Mouse (Mus musculus) kidney, adult 2 months (tissue): ENCODE results near the gene Zbtb22. TPM values are rescaled to one million over a fixed set of nuclear protein-coding genes. Genes with fewer than 3 reads are reported as not detected.

ENCODE experiments used
- DNase-seq: peaks from one replicate; pipeline ENCODE4 v3.0.0; 2021
- H3K27ac ChIP-seq: fragments of 200-500 bp; 2 replicates; pipeline ENCODE4 v1.5.1; 2012; ENCODE audit warnings: low read depth, low read length, control low read depth, inconsistent platforms; ENCODE audit not compliant: insufficient read depth
- H3K27me3 ChIP-seq: fragments of 200-500 bp; replicated peaks from 2 replicates; pipeline ENCODE4 v1.6.1; 2012; ENCODE audit warnings: mild to moderate bottlenecking, moderate library complexity, low read length, inconsistent platforms; ENCODE audit not compliant: control insufficient read depth, insufficient read depth
- H3K36me3 ChIP-seq: fragments of 200-500 bp; 2 replicates; pipeline ENCODE4 v1.6.1; 2012; ENCODE audit warnings: mild to moderate bottlenecking, moderate library complexity, low read length, inconsistent platforms; ENCODE audit not compliant: control insufficient read depth, insufficient read depth
- H3K4me1 ChIP-seq: fragments of 200-500 bp; 2 replicates; pipeline ENCODE4 v1.6.1; 2011; ENCODE audit warnings: low read length; ENCODE audit not compliant: control insufficient read depth, insufficient read depth
- H3K4me3 ChIP-seq: fragments of 200-500 bp; 2 replicates; pipeline ENCODE4 v1.5.1; 2011; ENCODE audit warnings: mild to moderate bottlenecking, low read depth, low read length, control low read depth; ENCODE audit not compliant: insufficient read depth
- CTCF ChIP-seq: fragments of 200-500 bp; conservative IDR thresholded peaks from 2 replicates; pipeline ENCODE4 v1.5.1; 2011; ENCODE audit warnings: low read depth, mild to moderate bottlenecking, control low read depth, low read length, moderate library complexity, mixed read lengths; ENCODE audit not compliant: insufficient read depth, insufficient read length
- POLR2A ChIP-seq: fragments of 200-500 bp; IDR thresholded peaks from one replicate; pipeline ENCODE4 v1.6.1; 2011; ENCODE audit warnings: low read depth, low read length, control low read depth
- WGBS: fragments of 180-500 bp; shearing (Covaris S2); methylation state at CpG from one replicate; pipeline ENCODE4 v1.1.7; 2018; 5-methylcytosine and 5-hydroxymethylcytosine counted together
- polyA plus RNA-seq: library from polyadenylated mRNA; depleted of rRNA; stranded (reverse); fragments of >200 nt; gene quantifications from 2 replicates; pipeline ENCODE4 v1.2.3, GENCODE M21; 2012

Gene Zbtb22
- polyA plus RNA-seq, 1 experiment = 31.6 TPM

DNA sequence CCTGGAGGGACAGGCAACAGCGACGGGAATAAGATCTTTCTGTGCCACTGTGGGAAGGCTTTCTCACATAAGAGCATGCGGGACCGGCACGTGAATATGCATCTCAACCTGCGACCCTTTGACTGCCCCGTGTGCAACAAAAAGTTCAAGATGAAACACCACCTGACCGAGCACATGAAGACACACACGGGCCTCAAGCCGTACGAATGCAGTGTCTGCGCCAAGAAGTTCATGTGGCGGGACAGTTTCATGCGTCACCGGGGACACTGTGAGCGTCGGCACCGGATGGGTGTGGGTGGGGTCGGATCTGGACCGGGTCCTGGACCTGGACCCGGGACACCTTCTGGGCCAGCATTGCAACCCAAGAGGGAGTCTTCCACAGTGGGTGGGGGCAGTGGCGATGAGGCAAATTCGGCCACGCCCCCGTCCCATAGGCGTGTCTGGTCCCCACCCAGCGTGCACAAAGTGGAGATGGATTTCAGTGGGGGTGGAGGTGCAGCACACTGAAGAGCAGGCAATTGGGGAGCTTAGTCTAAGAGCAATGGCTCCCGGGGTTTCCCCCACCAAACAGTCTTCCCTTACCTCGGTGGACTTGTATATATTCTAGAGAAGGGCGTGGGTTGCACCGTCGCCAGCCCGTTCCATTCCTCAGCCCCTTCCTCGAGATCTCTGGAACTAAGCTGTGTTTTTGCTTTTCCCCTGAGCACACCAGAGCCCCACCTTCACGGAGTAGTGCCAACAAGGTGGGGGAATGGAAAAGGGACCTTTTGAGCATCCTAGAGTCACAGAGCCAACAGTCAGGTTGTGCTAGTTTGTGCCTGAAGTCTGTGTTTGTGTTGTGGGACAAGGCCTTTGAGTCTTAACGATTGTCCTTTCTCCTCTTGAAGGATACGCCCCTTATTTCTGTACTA lies 2.8 kb downstream of the Zbtb22 start:
- WGBS = 59% methylated on average over 37 of the region's 37 CpGs
- Histone ChIP-seq H3K27me3 (no peaks in the 10 kb centered on the region), H3K4me1 (peaks cover 9% of the 10 kb centered on the region; the same call in 1 of the 2 replicates), H3K4me3 (peak overlapping the region; percentile 99), H3K27ac (peak overlapping the region; percentile 92), H3K36me3 (no peaks in the 10 kb centered on the region; the same call in 1 of the 2 replicates)
- no peak for DNase-seq
- no peak for TF ChIP-seq CTCF
- TF ChIP-seq POLR2A = no peak

DNA sequence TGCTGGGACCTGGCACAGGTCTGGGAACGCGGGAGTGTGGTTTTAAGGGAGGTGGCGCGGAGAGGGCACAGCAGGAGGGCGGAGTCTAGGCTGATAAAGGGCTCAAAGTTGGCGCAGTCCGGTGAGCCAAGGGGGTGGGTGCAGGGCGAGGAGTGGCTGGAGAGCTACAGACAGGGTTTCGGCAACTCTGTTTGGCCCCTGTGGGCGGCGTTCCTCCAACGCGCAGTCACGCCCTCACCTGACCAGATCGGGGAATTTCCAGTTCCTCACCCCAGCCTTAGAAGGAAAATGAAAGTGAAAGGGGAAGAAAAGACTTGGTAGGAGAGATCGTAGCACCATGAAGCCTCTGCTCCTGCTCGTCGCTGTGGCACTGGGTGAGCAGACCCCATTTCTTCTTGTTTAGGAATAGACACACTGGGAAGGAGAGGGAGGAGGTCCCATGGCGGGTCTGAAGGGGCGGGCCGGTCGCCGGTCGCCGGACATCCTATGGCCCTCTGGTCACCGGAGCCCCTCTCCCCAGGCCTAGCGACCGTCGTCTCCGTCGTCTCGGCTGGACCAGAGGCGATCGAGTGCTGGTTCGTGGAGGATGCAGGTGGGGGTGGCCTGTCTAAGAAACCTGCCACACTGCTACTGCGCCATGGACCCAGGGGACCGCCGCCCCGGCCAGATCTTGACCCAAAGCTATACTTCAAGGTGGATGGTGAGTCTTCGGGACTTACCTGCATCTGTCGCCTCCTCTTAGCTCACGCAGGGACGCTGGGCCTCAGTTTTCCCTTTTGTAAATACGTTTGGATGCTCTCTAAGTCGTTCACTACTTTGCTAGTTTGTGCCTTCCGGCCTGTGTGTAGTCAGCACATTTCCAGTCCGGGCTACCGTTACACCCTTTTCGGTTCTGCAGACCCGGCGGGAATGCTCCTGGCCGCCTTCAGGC lies 3.9 kb downstream of the Zbtb22 start:
- TF ChIP-seq CTCF = peak; percentile 30
- TF ChIP-seq POLR2A = peak; percentile 31
- under 1% methylated on average over 52 of the region's 52 CpGs for whole genome bisulfite sequencing
- peak overlapping the region; percentile 92 for H3K27ac ChIP-seq
- H3K4me3 ChIP-seq = peak overlapping the region; percentile 99
- H3K27me3 ChIP-seq = no peaks in the 10 kb centered on the region
- peaks cover 9% of the 10 kb centered on the region; the same call in 1 of the 2 replicates for H3K4me1 ChIP-seq
- peak; percentile 92 for DNase-seq
- no peaks in the 10 kb centered on the region for H3K36me3 ChIP-seq

DNA sequence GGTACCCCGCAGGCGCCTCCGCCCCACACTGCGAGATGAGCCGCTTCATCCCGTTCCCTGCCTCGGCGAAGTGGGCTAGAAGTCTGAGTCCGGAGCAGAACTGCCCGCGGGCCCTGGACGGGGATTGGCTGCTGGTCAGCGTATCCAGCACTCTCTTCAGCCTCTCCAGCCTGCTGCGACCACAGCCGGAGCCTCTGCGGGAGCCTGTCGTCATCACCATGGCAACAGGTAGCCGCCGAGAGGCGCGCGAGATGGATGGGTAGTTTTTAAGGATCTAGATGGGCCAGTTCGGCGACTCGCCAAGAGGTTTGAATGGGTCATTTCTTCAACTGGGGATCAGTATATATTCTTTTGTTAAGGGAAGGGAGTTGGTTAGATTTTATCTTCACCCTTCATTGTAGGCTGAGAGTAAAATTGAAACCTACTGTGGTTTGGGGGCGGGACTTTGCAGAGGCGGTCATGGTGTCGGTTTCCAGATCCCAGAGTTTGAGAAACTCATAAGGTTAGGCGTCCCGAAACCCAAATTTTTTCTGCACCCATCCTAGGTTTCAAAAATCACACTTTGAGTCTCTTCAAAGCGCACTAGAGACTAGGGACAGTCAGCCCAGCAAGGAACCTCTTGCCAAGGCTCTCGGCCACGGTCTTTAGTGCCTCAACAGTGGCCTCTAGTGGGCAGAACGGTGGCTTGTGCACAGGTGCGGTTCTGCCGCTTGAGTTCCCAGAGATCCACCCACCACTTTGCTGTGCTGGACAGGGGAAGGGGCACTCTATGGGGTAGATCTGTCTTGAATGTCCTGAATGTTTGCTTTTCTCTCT lies 4.8 kb downstream of the Zbtb22 start:
- TF ChIP-seq CTCF (peak; percentile 93), POLR2A (no peak)
- DNase-seq = peak; percentile 91
- H3K4me1 ChIP-seq = peaks cover 7% of the 10 kb centered on the region; the same call in 1 of the 2 replicates
- peak overlapping the region; percentile 99 for H3K4me3 ChIP-seq
- no peaks in the 10 kb centered on the region for H3K27me3 ChIP-seq
- H3K36me3 ChIP-seq = no peaks in the 10 kb centered on the region
- WGBS = under 1% methylated on average over 36 of the region's 36 CpGs
- H3K27ac ChIP-seq = peak overlapping the region; percentile 92

DNA sequence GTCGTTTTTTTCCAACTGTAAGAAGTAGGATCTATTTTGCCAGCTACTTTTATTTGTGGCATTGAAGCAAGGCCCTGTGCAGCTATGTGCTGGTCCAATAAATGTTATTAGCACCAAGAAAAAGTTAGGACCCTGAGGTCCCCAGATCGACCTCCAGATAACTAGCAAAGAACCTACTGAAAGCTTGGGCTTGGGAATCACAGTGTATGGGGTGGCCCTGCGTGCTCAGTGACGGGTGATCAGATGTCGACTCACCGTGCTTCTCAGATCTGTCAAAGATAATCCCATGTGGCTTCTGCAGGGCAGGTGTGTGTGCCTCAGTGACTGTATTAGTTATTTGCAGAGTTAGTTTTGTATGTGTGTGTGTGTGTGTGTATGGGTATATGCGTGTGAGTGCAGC lies 5.7 kb downstream of the Zbtb22 start:
- Histone ChIP-seq H3K27ac (no peak overlapping the region), H3K4me3 (no peak overlapping the region), H3K36me3 (no peaks in the 10 kb centered on the region), H3K4me1 (peaks cover 6% of the 10 kb centered on the region; the same call in 1 of the 2 replicates), H3K27me3 (no peaks in the 10 kb centered on the region)
- WGBS = 82% methylated on average over 7 of the region's 7 CpGs
- no peak for TF ChIP-seq CTCF
- no peak for TF ChIP-seq POLR2A
- no peak for DNase-seq

DNA sequence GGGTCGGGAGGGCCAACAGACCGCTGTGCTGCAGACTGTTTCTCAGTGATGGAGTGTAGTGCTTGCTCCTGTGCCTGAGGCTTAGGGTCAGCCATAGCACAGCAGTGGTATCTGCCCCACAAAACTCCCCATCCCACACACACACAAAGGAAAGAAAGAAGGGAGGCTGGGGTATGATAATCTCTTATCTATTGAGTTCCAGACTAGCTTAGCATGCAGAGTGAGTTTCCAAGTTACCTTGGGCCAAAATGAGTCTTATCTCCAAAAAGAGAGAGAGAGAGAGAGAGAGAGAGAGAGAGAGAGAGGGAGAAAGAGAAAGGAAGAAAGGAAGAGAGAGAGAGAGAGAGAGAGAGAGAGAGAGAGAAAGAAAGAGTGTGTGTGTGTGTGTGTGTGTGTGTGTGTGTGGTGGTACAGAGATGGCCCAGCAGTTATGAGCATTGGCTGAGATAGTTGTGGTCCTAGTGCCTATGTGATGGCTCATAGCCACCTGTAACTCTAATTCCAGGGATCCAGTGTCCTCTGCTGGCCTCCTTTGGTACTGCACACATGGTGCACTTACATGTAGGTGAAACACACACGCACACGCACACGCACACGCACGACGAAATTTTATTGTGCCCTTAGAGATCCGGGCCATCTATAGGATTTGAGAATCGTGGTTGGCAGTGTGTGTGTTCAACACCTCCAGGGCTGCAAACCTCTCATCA lies 9.0 kb downstream of the Zbtb22 start:
- Histone ChIP-seq H3K4me1 (no peaks in the 10 kb centered on the region), H3K36me3 (no peaks in the 10 kb centered on the region), H3K27ac (no peak overlapping the region), H3K27me3 (no peaks in the 10 kb centered on the region), H3K4me3 (no peak overlapping the region)
- WGBS = 84% methylated on average over 10 of the region's 10 CpGs
- DNase-seq = no peak
- TF ChIP-seq POLR2A = no peak
- TF ChIP-seq CTCF = peak; percentile 60
